Mouse (Mus musculus) stomach, postnatal 0 days (tissue): ENCODE measurements around the gene Olfr479.

Source experiments
- CTCF ChIP-seq: IDR thresholded peaks from 2 replicates; pipeline ENCODE4 v1.5.1; 2016; ENCODE audit warnings: antibody characterized with exemption, low read depth, mild to moderate bottlenecking, moderate library complexity
- EP300 ChIP-seq: optimal IDR thresholded peaks from 2 replicates; pipeline ENCODE3; 2016; ENCODE audit warnings: antibody characterized with exemption

DNA sequence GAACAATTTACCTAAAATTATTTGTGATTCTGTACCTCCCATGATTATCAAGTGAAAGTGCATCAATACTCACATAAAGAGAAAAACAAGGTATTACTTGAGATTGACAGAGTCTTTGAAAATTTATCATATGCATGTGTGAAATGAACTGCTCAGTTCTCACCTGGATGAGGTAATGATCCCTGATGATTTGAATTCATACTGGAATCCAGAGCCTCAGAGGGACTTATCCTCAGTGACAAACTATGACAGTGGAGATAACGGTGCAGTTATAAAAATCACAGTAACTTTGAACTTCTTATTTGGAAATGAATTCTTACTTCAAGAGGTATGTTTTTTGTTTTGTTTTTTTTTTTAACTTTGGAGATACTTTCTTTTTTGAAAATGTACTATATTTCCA, 50.1 kb downstream of the Olfr479 start, which contains the start of gene Olfr483:
- TF ChIP-seq CTCF (no peak), EP300 (no peak)
